Mouse (Mus musculus): Measurements from ENCODE around the gene Kif1b.

Kif1b gene

GRCm38 (mm10) chr4:149147528-149147927 is 160.0 kb downstream of the Kif1b start:
- no peak for DNase-seq (ENCODE audit: extremely low spot score, low read depth, low spot score)

DNA sequence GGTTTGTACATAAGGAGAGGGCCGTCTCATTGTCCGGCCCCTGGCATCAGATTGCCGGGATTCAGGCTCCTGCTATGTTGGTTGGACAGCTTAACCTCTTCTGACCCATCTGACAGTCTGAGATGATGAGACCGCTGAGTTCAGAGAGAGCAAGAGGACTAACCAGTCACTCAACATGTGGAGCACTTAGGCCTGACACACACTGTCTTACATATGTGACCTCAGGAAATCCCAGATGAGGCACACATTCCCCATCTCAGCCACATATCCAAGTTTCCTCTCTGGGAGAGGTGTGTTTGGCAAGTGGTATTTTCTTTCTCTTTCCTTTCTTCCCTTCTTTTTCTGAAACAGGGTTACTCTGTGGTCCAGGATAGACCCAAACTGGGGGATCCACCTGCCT is 162.3 kb downstream of the Kif1b start:
- no peak for DNase-seq (ENCODE audit: extremely low spot score, low read depth, low spot score)

DNA sequence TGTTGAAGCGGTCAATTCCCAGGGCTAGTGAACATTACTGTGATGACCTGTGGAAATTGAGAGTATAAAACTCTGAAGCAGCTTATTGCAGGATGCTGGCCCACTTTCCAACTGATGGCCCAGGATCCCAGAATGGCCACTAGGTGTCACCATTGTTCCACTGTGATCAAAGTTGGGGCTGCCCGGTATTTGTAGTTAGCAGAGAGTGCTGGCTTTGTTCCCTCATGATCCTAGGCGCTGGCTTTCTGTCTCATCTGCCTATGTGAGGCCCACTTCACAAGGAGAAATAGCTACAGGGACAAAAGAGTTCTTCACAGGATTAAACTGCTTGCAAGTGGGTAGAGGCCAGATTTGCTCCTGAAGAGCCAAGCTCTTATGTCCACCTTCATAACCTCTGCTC is 163.0 kb downstream of the Kif1b start:
- peak; percentile 74 for DNase-seq (ENCODE audit: extremely low spot score, low read depth, low spot score)

- no peak for DNase-seq (ENCODE audit: extremely low spot score, low read depth, low spot score)
These were observed 163.9 kb downstream of the Kif1b start for GRCm38 (mm10) chr4:149143594-149143993.

DNA sequence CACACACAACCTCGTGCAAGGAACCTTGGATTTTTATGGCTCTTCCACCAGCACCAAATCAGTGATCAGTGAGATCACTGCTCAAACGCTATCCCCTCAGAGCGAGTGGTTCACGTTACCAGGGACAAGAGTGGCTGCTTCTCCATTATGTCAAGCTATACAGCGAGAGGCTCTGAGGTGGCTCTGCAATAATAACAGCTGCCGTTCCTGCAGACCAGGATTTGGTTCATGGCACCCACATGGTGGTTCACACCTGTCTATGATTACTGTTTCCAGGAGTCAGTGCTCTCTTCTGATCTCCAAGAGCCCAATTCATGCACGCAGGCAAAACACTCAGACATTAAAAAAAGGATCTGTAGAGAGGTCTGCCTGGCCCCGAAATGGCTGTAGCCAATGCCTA is 169.0 kb downstream of the Kif1b start:
- DNase-seq (ENCODE audit: extremely low spot score, low read depth, low spot score), result no peak

- peak; percentile 50 for DNase-seq (ENCODE audit: extremely low spot score, low read depth, low spot score)
These were observed 170.3 kb downstream of the Kif1b start, which contains the start of gene Cenps for GRCm38 (mm10) chr4:149136982-149137770. Gene Cenps (minus strand): TSS chr4:149137629.

GRCm38 (mm10) chr4:149136116-149136850 is 171.2 kb downstream of the Kif1b start:
- DNase-seq (ENCODE audit: extremely low spot score, low read depth, low spot score), result no peak

DNA sequence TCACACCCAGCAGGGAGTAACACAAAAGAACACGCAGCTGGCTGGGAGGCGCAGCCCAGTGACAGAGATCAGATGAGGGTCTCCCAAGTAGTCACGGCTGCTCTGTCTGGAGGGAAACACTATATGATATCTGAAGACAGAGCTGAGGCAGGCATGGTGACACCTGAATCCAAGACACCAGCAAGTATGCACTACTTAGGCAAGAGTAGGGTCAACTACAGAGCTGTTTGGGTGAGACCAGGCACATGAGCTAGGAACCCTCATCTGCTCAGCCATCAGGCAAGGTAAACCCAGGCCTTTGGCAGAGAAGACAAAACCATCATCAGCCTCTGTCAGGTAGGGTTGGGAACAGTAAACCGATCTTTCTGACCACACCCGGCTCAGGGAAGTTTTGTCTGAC is 174.1 kb downstream of the Kif1b start:
- DNase-seq (ENCODE audit: extremely low spot score, low read depth, low spot score), result no peak

GRCm38 (mm10) chr4:149131789-149132565 is 175.5 kb downstream of the Kif1b start:
- no peak for DNase-seq (ENCODE audit: extremely low spot score, low read depth, low spot score)

- no peak for DNase-seq (ENCODE audit: extremely low spot score, low read depth, low spot score)
These were observed 176.3 kb downstream of the Kif1b start for GRCm38 (mm10) chr4:149131021-149131752.

GRCm38 (mm10) chr4:149128467-149128866 is 179.0 kb downstream of the Kif1b start:
- DNase-seq (ENCODE audit: extremely low spot score, low read depth, low spot score), result no peak

DNA sequence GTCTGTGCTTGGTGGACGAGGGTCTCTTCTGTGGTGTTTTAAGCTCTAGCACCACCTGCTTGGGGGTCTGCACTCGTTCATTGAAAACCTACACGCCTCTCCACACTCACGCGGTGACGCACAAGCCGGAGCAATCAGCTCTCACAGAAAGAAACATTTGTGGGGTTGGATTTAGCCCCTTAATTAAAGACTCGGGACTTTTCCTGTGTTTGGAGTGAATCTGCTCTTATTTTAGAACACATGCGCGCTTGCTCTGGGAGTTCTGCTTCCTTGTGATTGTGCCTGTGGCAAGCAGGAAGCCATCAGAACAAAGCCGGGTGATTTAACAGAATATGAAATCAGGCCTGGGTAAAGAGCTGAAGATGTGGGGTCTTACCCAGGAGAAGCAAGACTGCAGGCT is 180.8 kb downstream of the Kif1b start, which contains the start of gene Cort:
Cort (minus strand) TSS at position 101 of the 400 bp plus-strand sequence.
- DNase-seq (ENCODE audit: extremely low spot score, low read depth, low spot score), result no peak

Measured in hindlimb bud, embryonic 11.5 days (tissue).